Mouse (Mus musculus) heart, adult 2 months (tissue): ENCODE measurements around the gene Pex5.

Experiments used
- CTCF ChIP-seq: fragments of 200-600 bp; IDR thresholded peaks from 2 replicates; pipeline ENCODE4 v1.8.1; 2022; ENCODE audit warnings: antibody characterized with exemption, mild to moderate bottlenecking, moderate library complexity
- EP300 ChIP-seq: fragments of 200-500 bp; IDR thresholded peaks from 2 replicates; pipeline ENCODE4 v1.6.1; 2011; ENCODE audit warnings: low read depth, low read length, control low read depth; ENCODE audit not compliant: insufficient read depth
- POLR2A ChIP-seq: fragments of 200-500 bp; IDR thresholded peaks from 2 replicates; pipeline ENCODE4 v1.6.1; 2011; ENCODE audit warnings: mild to moderate bottlenecking, low read depth, low read length, control low read depth; ENCODE audit not compliant: insufficient read depth

GRCm38 (mm10) chr6:124360549-124360948, 54.3 kb downstream of the Pex5 start:
- no peak for TF ChIP-seq CTCF
- no peak for TF ChIP-seq POLR2A
- TF ChIP-seq EP300 = no peak
